Mouse (Mus musculus): ENCODE data around the gene Efl1. TPM values are rescaled to one million over a fixed set of nuclear protein-coding genes. Genes with fewer than 3 reads are reported as not detected.
"Not testable (repeated sequence)": the region's sequence is repeated elsewhere in the genome, so short reads cannot be mapped to it uniquely, and the experiment has no call there.

Gene Efl1
- total RNA-seq, 2 experiments from 2014 or later: 6.5 to 8.6 TPM

DNA sequence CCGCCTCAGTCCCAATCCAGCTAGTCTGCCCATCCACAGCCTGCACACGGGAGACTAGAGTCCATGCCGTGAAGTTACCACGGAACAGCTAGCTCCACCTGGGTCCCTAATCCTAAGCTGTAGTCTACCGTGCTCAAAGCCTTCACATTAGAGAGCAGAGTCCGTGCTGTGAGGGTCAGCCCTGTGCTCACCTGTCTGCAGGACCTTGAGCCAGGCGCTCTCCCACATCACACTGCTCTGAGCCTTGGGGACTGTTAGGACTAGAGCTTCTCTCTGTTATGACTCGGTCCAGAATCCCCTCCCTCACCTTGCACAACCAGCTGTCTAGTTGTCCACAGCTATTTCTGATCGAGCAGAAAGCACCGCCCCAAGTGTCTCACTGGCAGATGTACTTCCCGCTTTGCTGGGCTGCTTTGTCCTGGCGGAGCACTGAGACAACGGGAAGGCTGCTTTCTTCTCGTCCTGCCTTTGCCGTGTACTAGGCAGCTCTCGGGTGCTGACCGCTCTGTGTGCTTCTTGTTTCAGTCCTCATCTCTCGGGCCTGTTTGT is 95.8 kb downstream of the Efl1 start:
- H3K27ac ChIP-seq: no peak overlapping the region
- intact Hi-C loops (cut with DNase I): no loop called here
- DNase-seq: no peak
- no peak for TF ChIP-seq CTCF (IDR thresholded peaks at IDR 0.05)
- no peak overlapping the region for H3K4me3 ChIP-seq

DNA sequence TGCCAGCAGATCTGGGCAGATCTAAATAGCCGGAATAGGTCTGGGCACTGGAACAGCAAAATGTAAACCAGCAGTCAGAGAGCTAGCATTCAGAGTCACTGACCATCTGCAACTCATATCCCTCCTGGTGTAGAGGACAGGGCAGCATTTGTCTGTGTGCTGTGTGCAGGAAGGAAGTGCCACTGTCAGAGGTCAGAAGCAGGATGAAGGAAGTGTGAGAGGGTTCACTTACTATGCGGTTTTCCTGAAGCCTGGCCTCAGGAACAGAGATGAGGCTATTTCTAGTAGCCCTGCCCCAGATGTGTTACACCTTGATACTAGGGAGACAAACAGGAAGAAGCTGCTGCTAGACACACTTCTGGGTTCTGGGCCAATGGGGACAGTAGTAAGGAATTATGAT is 100.4 kb downstream of the Efl1 start:
- Histone ChIP-seq H3K4me3 (no peak overlapping the region), H3K27ac (no peak overlapping the region)
- TF ChIP-seq CTCF (IDR thresholded peaks at IDR 0.05): no peak
- no peak for DNase-seq
- intact Hi-C loops (cut with DNase I): no loop called here

DNA sequence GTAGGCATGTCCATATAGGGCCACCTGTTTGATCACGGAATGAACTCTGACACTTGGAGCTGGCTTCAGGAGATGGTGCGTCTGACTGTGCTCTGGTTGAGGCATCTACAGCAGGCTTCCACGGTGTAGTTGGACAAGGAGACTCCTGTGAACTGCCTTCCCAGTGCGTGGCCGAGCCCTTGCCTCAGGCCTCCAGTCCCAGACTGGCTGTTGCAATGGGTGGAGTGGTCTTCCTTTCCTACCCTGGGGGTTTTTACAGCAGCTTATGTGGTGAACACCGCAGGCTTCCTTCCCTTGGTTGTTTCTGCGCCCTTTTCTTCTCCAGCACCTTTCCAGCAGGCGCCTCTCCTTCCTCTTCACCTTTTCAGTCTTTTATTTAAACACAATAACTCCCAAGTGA is 100.8 kb downstream of the Efl1 start:
- Histone ChIP-seq H3K4me3 (no peak overlapping the region), H3K27ac (no peak overlapping the region)
- no peak for TF ChIP-seq CTCF (IDR thresholded peaks at IDR 0.05)
- no peak for DNase-seq
- intact Hi-C loops (cut with DNase I): no loop called here

- intact Hi-C loops (cut with DNase I): no loop called here
These were observed 104.0 kb downstream of the Efl1 start for GRCm38 (mm10) chr7:82752171-82753085.

DNA sequence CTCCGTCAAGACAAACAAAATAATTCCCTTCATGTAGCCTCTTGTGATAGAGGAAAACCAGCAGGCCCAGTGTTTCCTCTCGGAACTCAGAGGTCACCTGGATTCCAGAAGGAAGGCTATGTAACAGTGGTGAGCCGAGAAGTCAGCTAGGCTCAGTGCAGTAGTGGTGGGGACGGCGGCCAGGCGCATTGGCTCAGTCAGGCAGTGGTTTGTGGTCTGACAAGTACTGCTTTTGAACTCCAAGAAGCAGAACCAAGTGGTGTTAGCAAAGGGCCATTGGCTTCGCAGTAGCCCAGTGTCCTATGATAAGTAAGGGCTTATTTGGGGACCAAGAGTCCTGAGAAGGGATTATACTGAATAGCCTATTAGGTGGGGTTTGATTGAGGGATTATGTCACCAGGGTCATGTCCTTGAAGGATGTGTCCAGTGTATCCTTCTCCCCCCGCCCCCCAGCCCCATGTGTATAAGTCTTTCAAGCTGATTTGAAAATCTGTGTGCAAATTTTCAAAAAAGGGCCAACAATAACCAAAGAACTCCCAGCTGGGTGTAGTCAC is 107.3 kb downstream of the Efl1 start:
- TF ChIP-seq CTCF (IDR thresholded peaks at IDR 0.05): no peak
- H3K27ac ChIP-seq: no peak overlapping the region
- DNase-seq: no peak
- H3K4me3 ChIP-seq: no peak overlapping the region
- intact Hi-C loops (cut with DNase I): no loop called here

More at GRCm38 (mm10) chr7:82752171-82753085, 104.0 kb downstream of the Efl1 start:
- TF ChIP-seq CTCF (IDR thresholded peaks at IDR 0.05): no peak
- Histone ChIP-seq H3K4me3 (peak overlapping the region; percentile 32), H3K27ac (peak overlapping the region; percentile 78)
- DNase-seq: peak; percentile 67

- Histone ChIP-seq H3K4me3 (no peak overlapping the region), H3K27ac (no peak overlapping the region)
- DNase-seq: no peak
- TF ChIP-seq CTCF (IDR thresholded peaks at IDR 0.05): no peak
- intact Hi-C loops (cut with DNase I): no loop called here
These were observed 110.1 kb downstream of the Efl1 start for GRCm38 (mm10) chr7:82758521-82758920.

GRCm38 (mm10) chr7:82759091-82759490 is 110.7 kb downstream of the Efl1 start:
- no peak overlapping the region for H3K4me3 ChIP-seq
- DNase-seq: no peak
- H3K27ac ChIP-seq: no peak overlapping the region
- intact Hi-C loops (cut with DNase I): no loop called here
- no peak for TF ChIP-seq CTCF (IDR thresholded peaks at IDR 0.05)

DNA sequence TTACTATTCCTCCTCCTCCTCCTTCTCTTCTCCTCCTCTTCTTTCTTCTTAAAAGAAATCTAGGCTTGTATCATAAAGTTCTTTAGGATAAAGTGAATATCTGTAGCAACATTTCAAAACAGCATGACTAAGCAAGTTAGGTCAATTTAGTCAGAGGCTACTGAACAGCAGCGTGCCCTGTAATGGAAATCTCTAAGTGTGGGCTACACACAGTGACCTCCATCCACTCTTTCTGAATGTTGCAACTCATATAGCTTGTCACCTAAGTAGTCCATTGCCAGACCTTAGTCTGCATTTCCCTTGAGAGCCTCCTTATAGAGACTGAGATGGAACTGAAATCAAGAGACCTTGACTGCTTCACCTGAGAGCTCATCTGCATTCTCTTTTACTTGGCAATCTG is 116.5 kb downstream of the Efl1 start:
- intact Hi-C loops (cut with DNase I): no loop called here
- Histone ChIP-seq H3K4me3 (no peak overlapping the region), H3K27ac (no peak overlapping the region)
- no peak for DNase-seq
- no peak for TF ChIP-seq CTCF (IDR thresholded peaks at IDR 0.05)

DNA sequence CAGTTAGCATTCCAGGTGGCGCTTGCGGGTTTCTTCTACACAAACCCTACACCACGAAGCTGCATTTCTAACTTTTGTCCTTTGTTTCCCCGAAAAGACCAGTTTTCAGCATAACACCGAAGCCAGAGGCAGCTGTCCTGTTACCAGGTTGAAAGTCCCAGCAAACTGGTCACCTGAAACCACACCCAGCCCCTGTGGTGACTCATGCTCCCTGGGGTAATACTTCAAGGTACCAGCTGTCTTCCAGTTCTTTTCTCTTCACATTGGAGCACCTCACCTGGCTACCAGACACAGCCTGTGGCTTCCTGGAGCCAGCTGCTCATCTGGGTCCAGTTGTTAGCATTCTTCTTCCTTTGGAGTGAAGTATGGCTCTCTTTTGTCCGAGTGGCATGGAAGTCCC is 118.2 kb downstream of the Efl1 start:
- intact Hi-C loops (cut with DNase I): no loop called here
- no peak overlapping the region for H3K27ac ChIP-seq
- no peak for TF ChIP-seq CTCF (IDR thresholded peaks at IDR 0.05)
- no peak for DNase-seq
- H3K4me3 ChIP-seq: no peak overlapping the region

DNA sequence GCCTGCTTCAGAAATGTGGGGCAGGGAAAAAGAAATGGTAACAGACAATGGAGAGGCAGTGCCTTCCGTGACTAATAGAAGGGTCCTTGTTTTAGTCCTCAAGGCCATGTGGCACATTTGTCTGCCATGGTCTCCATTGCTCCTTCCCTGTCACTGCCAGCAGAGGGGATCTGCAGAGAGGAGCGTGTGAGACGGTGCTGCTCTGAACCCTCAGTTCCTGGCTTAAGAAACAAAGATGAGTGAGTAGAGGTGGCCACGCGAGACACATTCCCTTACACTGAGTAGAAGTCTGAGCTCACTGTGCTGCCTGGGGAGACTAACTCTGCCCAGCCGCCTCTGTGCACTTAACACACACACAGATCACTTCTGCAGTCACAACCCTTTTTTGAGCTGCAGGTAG is 121.8 kb downstream of the Efl1 start:
- TF ChIP-seq CTCF (IDR thresholded peaks at IDR 0.05): no peak
- Histone ChIP-seq H3K27ac (no peak overlapping the region), H3K4me3 (no peak overlapping the region)
- DNase-seq: no peak
- intact Hi-C loops (cut with DNase I): no loop called here

- H3K4me3 ChIP-seq; DNase-seq; intact Hi-C loops (cut with DNase I); H3K27ac ChIP-seq: not testable (repeated sequence)
These were observed 122.7 kb downstream of the Efl1 start for GRCm38 (mm10) chr7:82770957-82771660.

DNA sequence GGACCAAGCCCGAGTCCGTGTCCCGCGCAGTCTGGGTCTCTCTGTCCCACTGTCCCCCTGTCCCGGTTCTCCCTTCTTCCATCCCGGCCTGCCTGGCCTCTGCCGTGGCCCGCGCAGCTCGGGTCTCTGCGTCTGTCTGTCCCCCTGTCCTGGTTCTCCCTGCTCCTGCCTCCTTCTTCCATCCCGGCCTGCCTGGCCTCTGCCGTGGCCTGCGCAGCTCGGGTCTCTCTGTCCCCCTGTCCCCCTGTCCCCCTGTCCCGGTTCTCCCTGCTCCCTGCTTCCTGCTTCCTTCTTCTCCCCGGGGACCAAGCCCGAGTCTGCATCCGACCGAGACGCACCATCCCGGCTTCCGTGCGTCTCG is 123.2 kb downstream of the Efl1 start:
- intact Hi-C loops (cut with DNase I); H3K4me3 ChIP-seq; H3K27ac ChIP-seq; DNase-seq: not testable (repeated sequence)

GRCm38 (mm10) chr7:82772481-82772880 is 124.1 kb downstream of the Efl1 start:
- intact Hi-C loops (cut with DNase I): no loop called here
- Histone ChIP-seq H3K27ac (no peak overlapping the region), H3K4me3 (no peak overlapping the region)
- no peak for TF ChIP-seq CTCF (IDR thresholded peaks at IDR 0.05)
- DNase-seq: peak; percentile 19

Data from gastrocnemius, adult 2 months (tissue).